Mouse (Mus musculus): Measurements from ENCODE around the gene Prkch.

Prkch gene

DNA sequence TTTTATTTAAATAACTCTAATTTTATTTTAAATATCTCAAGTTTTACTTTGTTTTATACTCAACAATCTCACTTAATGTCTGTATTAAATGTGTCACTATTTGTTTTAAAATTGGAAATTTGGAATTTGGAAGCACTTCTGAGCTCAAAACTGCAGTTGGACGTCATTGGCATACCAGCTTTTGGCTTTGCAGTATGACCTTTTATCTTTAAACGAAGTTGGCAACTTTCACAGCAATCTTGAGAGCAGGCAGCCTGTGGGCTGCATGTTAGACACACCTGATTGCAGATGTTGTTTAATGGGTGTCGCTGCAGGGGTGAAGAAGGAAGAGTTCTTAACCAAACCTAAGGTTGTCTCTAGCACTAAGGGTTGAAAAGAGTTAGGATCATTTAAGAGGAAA lies 220.9 kb downstream of the Prkch start:
- no peak for DNase-seq

DNA sequence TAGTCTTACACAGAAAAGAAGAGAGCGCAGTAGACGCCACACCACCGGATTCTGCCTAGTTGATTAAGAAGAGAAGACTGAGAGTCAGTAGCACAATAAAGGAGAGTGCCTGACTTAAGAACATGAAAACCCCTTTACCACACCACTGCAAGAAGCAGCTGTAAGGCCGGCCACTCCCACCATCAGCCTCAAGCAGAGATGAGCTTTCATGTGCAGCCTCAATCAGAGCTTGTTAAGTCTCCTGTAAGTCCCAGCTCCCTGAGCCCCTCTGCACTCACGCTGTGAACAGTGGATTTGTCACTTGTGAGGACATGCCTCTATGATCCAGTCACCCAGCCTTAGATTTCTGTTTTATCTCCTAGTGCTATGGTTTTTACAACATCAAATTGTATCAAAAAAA lies 221.4 kb downstream of the Prkch start:
- no peak for DNase-seq

DNA sequence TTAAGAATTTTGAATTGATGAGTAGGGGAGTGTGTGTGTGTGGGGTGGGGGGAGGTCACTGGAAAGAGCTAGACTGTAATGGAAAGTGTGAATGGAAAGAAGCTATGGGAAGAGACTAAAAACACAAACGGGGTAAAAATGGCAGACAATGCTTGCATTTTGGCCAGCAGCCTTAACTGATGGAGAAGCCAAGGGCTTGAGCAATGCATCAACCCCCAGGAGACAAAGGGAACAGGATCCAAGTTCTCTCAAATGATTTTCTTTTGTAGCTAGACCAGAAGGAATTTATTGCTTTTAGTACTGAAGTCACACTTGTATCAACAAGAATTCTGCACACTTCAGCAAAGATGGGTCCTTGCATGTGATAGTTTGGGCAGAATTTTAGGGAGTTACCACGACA lies 222.6 kb downstream of the Prkch start:
- no peak for DNase-seq

DNA sequence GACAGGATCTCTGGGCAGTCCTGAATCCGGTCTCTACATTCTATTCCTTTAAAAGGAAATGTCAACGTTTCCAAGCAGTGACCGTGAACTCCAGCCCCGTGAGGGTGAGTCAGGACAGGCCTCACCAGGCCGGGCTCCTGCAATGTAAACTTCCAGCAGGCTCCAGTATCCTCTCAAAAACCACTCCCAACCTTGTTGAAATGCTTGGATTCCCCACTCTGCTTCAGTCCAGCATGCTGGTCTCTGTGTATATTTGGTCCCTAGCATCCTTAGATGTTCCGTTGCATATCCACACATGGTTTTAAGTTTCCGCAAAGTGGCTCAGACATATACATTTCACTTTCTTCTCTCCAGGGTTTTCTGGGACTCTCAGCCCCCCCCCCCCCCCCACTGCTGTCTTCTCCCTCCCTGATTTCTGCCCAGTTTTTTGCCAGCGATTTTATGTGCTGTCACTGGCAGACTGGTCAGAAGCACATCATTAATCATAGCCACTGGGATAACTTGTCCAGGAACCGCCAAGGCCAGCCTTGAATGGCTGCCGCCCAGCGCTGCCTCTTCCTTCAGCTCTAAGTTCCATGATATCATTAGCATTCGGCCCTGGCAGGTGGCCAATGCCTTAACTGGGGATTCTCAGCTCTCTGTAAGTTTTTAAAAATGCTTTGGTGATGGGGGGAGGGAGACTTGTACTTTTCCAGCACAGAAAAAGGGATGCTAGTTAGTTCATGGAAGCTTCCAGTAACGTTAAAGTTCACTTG lies 225.6 kb downstream of the Prkch start:
- peak; percentile 93 for DNase-seq

DNA sequence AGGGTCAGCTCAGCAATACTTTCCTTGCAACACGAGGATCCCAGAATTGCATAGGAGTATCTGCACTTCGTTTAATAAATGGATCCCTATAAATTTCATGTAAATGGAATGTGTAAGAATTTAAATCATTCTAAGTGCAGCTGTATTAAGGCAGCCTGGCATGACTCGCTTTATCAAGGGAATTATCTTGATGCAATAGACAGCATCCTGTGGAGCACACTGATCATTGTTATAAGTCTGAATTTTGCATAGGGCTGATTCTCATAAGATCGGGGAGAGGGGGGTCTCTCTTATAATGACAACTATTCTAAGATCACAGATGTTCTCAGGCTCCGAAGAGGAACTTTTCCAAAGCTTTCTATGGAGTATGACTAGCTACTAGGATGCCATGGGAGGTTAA lies 226.3 kb downstream of the Prkch start:
- DNase-seq, result no peak

DNA sequence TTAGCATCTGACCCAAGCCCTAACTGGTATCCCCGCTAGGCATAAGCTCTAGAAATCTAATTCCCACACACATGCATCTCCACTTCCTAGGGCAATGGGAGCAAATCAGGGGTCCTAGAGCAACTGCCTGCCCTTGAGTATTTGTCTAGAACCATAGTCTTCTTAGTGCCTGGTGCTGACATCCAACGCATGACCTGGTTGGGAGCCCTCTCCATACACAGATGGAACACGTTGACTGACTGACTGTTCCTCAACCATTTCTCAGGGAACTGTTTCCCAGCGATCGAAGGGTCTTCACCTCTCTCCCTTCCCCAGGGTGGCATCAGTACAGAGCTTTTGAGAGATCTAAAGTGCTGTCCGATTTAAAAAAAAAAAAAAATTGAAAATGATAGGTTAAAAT lies 227.6 kb downstream of the Prkch start:
- no peak for DNase-seq

DNA sequence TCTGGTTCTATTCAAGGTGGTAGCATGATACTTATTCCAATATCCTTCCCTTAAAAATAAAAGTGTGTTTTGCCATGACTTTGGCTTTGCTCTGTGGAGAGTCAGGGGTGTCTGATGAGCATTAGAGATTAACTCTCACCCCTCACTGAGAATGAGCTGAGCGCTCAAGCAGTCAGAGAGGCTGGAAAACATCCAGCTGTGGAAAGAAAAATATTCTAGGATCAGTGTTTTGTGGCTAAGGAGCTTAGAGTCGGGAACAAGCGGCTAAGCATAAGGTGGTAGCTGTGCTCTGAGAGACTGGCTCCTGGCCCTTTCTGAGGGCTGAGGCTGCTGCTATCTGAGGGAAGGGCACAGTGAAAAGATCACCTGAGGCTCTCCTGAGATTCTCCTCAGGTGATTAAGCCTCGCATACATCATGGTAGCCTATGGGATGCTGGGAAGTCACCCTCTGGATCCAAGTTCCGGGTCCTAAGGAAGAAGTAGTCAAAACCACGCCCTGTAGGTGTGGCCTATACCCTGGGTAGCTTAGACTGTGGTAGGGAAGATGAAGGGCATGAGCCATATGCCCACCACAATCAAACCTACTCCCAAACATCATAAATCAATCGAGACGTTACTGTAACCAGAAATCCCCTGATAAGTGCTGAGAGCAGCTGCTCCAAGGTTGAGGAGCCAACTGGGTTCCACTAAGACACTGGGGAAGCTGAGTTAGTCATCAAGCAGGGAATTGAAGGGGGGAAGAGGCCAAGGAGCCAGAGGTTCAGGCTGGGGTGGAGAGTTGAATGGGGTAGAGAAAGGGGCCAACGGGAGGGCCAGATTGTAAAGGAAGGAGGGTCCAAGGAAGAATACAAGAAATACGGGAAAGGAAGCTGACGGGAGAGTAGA lies 228.7 kb downstream of the Prkch start:
- peak; percentile 43 for DNase-seq

DNA sequence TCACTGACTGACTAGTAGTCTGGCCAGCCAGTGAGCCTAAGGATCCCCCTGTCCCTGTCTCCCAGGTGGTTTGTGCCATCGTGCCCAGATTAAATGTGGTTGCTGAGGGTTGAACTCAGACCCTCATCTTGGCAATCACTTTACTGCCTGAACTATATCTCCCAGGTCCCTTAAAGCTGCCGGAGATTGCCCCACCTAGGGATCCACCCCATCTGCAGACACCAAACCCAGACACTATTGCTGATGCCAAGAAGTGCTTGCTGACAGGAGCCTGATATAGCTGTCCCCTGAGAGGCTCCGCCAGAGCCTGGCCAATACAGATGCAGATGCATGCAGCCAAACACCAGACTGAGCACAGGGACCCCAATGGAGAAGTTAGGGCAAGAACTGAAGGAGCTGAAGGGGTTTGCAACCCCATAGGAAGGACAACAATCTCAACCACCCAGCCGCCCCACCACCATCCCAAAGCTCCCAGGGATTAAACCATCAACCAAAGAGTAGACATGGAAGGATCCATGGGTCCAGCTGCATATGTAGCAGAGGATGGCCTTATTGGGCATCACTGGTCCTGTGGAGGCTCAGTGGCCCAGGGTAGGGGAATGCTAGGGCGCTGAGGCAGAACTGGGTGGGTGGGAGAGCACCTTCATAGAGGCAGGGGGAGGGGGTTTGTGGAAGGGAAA lies 229.6 kb downstream of the Prkch start:
- DNase-seq, result no peak

DNA sequence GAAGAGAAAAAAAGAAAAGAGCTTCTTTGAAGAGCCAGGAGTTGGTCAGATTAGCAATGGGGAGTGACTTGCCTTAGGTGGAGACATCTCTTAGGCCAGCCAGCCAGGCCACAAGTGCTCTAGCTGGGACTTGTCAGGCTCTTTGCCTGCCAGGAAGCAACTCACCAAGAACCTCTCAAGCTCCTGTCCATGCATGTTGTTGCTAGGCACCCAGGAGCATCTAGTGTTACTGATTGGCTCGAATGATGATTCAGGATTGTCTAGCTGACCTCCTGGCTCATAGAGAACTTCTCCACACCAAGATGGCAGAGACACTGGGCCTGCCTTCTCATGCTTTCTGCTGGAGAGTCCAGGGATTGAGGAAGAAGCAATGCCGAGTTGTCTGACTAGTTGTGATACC lies 230.3 kb downstream of the Prkch start:
- DNase-seq, result no peak

DNA sequence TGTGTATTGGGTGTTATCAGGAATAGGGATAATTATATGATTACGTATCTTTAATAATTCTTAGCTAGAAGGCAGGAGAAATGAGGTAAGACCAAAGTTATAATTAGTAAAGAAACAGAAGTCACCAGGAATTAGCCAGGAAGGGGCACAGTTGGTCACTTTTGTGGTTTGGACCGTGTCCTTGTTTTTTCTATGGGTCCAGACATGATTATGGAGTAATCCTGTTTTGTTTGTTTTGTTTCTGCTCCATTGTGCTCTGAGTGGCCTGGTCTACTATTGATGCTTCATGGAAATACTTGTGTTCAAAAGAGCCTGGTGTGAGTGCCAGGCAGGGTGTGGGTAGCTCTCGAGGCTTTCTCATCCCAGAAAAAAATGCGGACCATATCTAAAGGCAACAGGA lies 230.9 kb downstream of the Prkch start:
- DNase-seq, result no peak

DNA sequence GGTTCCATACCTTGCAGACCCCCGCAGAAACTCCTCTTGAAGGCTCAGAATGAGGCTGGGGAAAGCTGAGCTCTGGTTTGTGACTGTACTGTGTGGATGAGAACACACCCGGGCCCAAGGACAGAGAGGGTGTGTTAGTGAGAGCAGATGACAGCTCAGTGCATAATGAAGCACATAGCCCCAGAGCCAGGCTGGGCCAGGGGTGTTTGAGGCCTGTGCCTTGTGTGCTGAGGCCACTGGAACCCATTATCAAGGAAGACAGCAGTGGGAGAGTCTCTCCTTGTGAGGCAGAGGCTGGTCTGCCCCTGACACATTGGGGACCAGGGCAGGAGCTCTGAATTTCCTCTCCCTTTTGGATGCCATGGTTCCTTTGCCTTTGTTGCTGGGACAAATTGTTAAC lies 231.3 kb downstream of the Prkch start:
- DNase-seq, result no peak

DNA sequence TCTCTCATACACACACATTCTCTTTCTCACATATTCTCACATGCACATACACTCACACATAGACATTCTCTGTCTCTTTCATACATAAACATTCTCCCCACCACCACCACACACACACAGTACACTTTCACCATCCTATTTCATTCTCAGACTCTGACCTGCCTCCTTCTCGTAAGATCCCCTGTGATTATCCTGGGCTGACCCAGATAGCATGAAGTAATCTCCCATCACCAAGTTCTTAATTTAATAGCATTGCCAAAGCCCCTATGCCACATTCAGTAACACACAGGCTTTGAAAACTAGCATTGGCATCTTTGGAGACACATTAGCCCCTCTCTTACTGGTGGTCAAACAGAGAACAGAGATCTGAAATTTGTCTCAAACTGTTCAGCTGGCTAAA lies 232.3 kb downstream of the Prkch start:
- DNase-seq, result no peak

DNA sequence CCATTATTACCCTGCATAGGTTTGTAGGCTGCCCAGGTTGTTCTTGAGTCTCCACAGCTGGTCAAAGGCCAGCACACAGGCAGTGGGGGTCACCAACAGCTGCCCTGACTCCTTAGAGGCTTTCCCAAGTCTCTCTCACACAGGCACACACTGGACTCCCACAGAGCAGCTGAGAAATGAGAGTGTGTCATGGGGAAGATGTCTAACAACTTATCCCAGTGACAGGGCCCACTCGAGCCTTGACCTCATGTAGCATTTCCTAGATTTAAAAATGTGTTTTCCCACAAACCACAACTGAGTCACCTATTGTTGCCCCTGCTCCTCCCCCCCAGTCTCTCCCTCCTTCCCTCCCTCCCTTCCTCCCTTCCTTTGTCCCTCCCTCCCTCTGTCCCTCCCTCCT lies 234.2 kb downstream of the Prkch start:
- DNase-seq, result no peak

DNA sequence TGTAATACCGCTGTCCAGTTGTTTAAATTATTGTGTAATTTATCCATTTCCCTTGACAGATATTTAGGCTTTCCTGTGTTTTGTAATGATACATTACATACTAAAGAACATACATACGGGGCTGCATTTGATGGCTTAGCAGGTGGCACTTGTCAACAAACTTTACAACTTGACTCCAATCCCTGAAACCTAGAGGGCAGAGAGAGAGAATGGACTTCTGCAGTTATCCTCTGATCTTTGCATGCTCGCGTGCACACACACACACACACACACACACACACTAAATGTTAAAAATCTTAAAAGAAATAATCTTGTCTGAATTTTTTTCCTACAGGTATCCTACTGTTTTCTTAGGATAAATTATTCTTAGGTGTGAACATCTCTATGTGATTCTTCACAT lies 236.6 kb downstream of the Prkch start:
- no peak for DNase-seq

DNA sequence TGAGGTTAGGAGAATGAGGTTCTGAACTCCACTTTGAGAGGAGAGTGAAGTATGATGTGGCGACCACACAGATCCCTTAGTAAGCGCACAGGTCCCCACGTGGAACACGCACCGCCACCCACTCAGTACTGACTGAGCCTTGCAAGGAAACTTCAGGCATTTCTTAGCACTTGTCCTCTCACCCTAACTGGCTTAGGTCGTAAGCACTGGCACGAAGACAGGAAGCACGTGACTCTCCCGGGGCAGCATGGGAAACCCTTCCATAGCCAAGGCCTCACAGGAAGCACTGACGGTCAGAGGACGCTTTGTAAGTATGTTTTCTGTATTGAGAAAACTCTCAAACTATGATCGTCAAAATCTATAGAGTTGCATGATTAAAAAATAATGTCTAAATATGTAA lies 237.7 kb downstream of the Prkch start:
- DNase-seq, result no peak

DNA sequence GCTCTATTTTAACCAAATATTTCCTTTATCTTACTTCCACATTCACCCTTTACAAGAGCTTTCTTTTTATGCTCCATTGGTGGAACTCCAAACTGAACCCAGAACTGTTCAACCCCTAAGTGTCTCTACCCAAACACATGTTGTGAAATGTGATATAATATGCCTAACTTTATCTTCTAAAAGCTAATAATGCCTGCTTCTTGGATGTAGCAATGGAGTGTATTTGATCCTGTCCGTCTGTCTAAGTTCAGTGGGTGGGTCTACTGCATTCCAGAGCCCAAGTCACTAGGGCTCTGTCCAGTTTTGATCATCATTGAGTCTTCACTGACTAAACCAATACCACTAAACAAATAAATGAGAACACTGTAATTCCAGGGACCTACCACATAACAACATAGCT lies 240.2 kb downstream of the Prkch start:
- DNase-seq, result no peak

Data from kidney, postnatal 14 days (tissue).